Mouse (Mus musculus): Measurements from ENCODE around the gene Slc25a48.

- TF ChIP-seq CTCF (IDR thresholded peaks at IDR 0.05; ENCODE audit: low read depth, low read length) (no peak), GATA1 (IDR thresholded peaks at IDR 0.05; ENCODE audit: borderline replicate concordance, low read length) (no peak), TAL1 (conservative IDR thresholded peaks at IDR 0.05; ENCODE audit: low read depth, low read length) (no peak)
These were observed 49.9 kb downstream of the Slc25a48 start for GRCm38 (mm10) chr13:56488012-56488411.
